Mouse (Mus musculus) frontal cortex, adult 2 months (tissue): ENCODE data around the gene Dctd. TPM values are rescaled to one million over a fixed set of nuclear protein-coding genes. Genes with fewer than 3 reads are reported as not detected.
A peak's percentile ranks its signal among the peaks of the same experiment; 100 is the strongest.
"Not testable (repeated sequence)": the region's sequence is repeated elsewhere in the genome, so short reads cannot be mapped to it uniquely, and the experiment has no call there.

Experiments
- DNase-seq, 2 experiments: peaks; one replicate each; pipeline ENCODE4 v3.0.0; 2022; ENCODE audit warnings: low spot score in 1 of 2; ENCODE audit errors: extremely low spot score in 1 of 2
- polyA plus RNA-seq: library from polyadenylated mRNA; depleted of rRNA; stranded (reverse); fragments of >200 nt; gene quantifications from 2 replicates; pipeline ENCODE4 v1.2.3, GENCODE M21; 2012

Dctd gene
- polyA plus RNA-seq, 1 experiment, result 12.2 TPM

- no peak for DNase-seq
Observed at GRCm38 (mm10) chr8:48141023-48141422, 42.1 kb downstream of the Dctd start.

GRCm38 (mm10) chr8:48145766-48146165 is 46.9 kb downstream of the Dctd start:
- no peak for DNase-seq

- DNase-seq, result peak; percentile 7 to 51
Observed at GRCm38 (mm10) chr8:48146449-48146848, 47.6 kb downstream of the Dctd start.

- DNase-seq, result no peak
Observed at GRCm38 (mm10) chr8:48152062-48152738, 53.3 kb downstream of the Dctd start.

GRCm38 (mm10) chr8:48153360-48154121 is 54.6 kb downstream of the Dctd start:
- DNase-seq, result peak; percentile 31 to 55

- DNase-seq, result no peak
Observed at GRCm38 (mm10) chr8:48157718-48158117, 58.8 kb downstream of the Dctd start.

GRCm38 (mm10) chr8:48158560-48159217 is 59.8 kb downstream of the Dctd start:
- DNase-seq, result no peak

GRCm38 (mm10) chr8:48177406-48177805 is 78.5 kb downstream of the Dctd start:
- no peak for DNase-seq

- DNase-seq, result no peak
Observed at GRCm38 (mm10) chr8:48177876-48178275, 79.0 kb downstream of the Dctd start.

GRCm38 (mm10) chr8:48178993-48179392 is 80.1 kb downstream of the Dctd start:
- DNase-seq, result no peak

- not testable (repeated sequence) for DNase-seq
Observed at GRCm38 (mm10) chr8:48180146-48180545, 81.3 kb downstream of the Dctd start.

- DNase-seq, result no peak
Observed at GRCm38 (mm10) chr8:48181000-48181399, 82.1 kb downstream of the Dctd start.

- DNase-seq, result no peak
Observed at GRCm38 (mm10) chr8:48183758-48184157, 84.9 kb downstream of the Dctd start.

- no peak for DNase-seq
Observed at GRCm38 (mm10) chr8:48188586-48188985, 89.7 kb downstream of the Dctd start.

GRCm38 (mm10) chr8:48195971-48196370 is 97.1 kb downstream of the Dctd start:
- no peak for DNase-seq

- DNase-seq, result no peak
Observed at GRCm38 (mm10) chr8:48199171-48199570, 100.3 kb downstream of the Dctd start.

GRCm38 (mm10) chr8:48202632-48203031 is 103.7 kb downstream of the Dctd start:
- no peak for DNase-seq
